Mouse (Mus musculus): ENCODE measurements around the gene Tacc2. TPM values are rescaled to one million over a fixed set of nuclear protein-coding genes. Genes with fewer than 3 reads are reported as not detected.

Tacc2 gene
- polyA plus RNA-seq, 1 experiment = 66.7 TPM

DNA sequence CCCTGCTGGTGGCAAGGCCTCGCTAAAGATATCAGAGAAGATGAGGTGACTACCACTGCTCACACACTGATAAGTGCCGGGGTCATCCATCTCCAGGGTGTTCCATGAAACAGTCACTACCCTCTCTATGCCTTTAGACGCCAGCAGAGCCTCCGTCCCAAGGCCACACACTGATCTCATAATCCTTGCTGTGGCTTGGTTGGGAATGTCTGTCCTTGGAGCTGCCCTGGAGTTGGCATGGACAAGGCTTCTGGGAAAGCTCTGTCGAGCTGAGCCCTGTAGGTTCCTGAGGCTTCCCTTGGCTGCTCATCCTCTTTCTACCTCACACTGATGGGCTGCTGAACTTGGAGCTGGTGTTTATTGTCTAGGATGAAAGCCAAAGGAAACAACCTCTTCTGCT is 209.5 kb downstream of the Tacc2 start:
- no peak for DNase-seq
- H3K4me1 ChIP-seq (ENCODE audit: control insufficient read depth, insufficient read depth, low read length) = peaks cover 11% of the 10 kb centered on the region
- no peak overlapping the region for H3K4me3 ChIP-seq (replicated peaks; ENCODE audit: insufficient read depth, low read depth, low read length)
- no peak overlapping the region for H3K27ac ChIP-seq (ENCODE audit: insufficient read depth, low read length)
- H3K27me3 ChIP-seq (ENCODE audit: control insufficient read depth, insufficient read depth, low read length) = no peaks in the 10 kb centered on the region
- no peak for TF ChIP-seq POLR2A (IDR thresholded peaks at IDR 0.05; ENCODE audit: borderline replicate concordance, insufficient read depth, low read length)
- WGBS = 43% methylated on average over 5 of the region's 5 CpGs

DNA sequence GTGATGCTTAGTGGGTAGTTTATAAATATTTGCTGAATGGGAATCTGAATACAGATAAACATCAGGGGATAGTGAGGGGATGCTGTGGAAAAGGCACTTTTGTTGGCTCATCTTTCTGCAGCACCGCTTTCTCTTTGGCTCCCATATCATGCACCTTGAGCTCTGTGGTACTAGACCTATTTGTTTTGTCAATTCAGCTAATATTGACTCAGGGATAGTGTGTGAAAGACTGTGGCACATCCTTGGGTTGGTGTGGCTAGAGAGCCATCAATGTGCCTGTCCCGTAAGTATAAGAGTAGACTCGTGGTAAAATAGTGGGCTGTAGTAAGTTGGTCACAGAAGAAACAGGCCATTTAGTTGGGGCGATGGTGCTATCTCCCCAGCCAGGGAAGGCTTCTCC is 210.3 kb downstream of the Tacc2 start:
- TF ChIP-seq CTCF (IDR thresholded peaks at IDR 0.05; ENCODE audit: borderline replicate concordance, insufficient read depth, low read depth, low read length) (no peak), POLR2A (IDR thresholded peaks at IDR 0.05; ENCODE audit: borderline replicate concordance, insufficient read depth, low read length) (no peak)
- no peak overlapping the region for H3K4me3 ChIP-seq (replicated peaks; ENCODE audit: insufficient read depth, low read depth, low read length)

DNA sequence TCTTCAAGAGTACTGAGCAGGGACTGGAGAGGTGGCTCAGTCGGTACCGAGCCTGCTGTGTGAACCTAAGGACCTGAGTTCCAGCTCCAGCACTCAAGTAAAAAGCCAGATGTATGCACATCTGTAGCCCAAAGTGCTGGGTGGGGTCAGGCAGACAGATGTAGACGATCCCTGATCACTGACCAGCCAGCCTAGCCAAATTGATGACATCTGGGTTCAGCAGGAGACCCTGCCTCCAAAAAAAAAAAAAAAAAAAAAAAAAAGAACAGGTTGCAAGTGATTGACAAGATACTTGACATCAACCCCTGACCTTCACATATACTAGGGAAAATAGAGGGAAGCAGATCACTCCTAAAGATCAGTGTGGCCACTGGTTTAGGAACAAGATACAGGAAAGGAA is 211.7 kb downstream of the Tacc2 start:
- Histone ChIP-seq H3K4me3 (replicated peaks; ENCODE audit: insufficient read depth, low read depth, low read length) (no peak overlapping the region), H3K27me3 (ENCODE audit: control insufficient read depth, insufficient read depth, low read length) (no peaks in the 10 kb centered on the region), H3K27ac (ENCODE audit: insufficient read depth, low read length) (no peak overlapping the region), H3K4me1 (ENCODE audit: control insufficient read depth, insufficient read depth, low read length) (peaks cover 11% of the 10 kb centered on the region)
- 90% methylated on average over 3 of the region's 3 CpGs for WGBS
- no peak for DNase-seq
- no peak for TF ChIP-seq CTCF (IDR thresholded peaks at IDR 0.05; ENCODE audit: borderline replicate concordance, insufficient read depth, low read depth, low read length)
- TF ChIP-seq POLR2A (IDR thresholded peaks at IDR 0.05; ENCODE audit: borderline replicate concordance, insufficient read depth, low read length) = no peak

More for the DNA sequence above, 210.3 kb downstream of the Tacc2 start:
- WGBS = 97% methylated on average over 4 of the region's 4 CpGs
- no peaks in the 10 kb centered on the region for H3K27me3 ChIP-seq (ENCODE audit: control insufficient read depth, insufficient read depth, low read length)
- DNase-seq = no peak
- peaks cover 11% of the 10 kb centered on the region for H3K4me1 ChIP-seq (ENCODE audit: control insufficient read depth, insufficient read depth, low read length)
- H3K27ac ChIP-seq (ENCODE audit: insufficient read depth, low read length) = no peak overlapping the region

DNA sequence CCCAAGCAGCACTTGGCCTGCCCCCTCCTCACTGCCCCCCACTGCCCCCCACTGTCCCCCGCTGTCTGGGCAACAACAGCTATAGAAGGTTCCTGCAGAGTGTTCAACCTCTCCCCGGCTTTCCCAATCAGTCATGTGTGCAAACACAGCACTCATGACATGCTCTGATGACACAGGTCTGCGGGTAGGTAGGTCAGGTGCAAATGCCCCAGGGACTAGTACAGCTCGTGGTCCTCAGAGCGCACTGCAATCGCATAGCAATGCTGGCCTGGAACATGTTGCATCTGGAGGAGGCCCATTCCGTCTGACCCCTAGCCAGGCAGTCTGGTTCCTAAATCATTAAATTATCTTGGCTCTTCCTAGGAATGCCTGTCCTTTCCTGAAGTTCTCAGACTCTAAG is 212.2 kb downstream of the Tacc2 start:
- peaks cover 11% of the 10 kb centered on the region for H3K4me1 ChIP-seq (ENCODE audit: control insufficient read depth, insufficient read depth, low read length)
- WGBS = 72% methylated on average over 7 of the region's 7 CpGs

DNA sequence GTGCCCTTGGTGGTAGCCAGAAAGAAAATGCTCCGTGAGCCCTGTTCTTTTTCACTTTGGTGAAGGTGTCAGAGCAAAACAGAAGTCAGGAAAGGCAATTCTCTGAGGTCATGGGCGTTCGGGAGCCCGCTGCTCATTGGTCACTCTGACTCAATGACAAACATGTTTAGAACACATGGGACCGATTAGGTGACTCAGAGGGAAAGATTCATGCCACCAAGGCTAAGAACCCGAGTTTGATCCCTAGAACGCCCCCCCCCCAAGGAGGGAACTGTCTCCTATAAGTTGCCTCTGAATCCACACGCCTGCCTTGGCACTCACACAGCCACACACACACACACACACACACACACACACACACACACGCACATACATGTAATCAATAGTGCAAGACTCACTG is 216.4 kb downstream of the Tacc2 start:
- H3K27me3 ChIP-seq (ENCODE audit: control insufficient read depth, insufficient read depth, low read length) = no peaks in the 10 kb centered on the region
- H3K4me1 ChIP-seq (ENCODE audit: control insufficient read depth, insufficient read depth, low read length) = no peaks in the 10 kb centered on the region
- no peak overlapping the region for H3K27ac ChIP-seq (ENCODE audit: insufficient read depth, low read length)
- no peak for DNase-seq
- TF ChIP-seq CTCF (IDR thresholded peaks at IDR 0.05; ENCODE audit: borderline replicate concordance, insufficient read depth, low read depth, low read length) (no peak), POLR2A (IDR thresholded peaks at IDR 0.05; ENCODE audit: borderline replicate concordance, insufficient read depth, low read length) (no peak)
- 84% methylated on average over 9 of the region's 9 CpGs for WGBS
- H3K4me3 ChIP-seq (replicated peaks; ENCODE audit: insufficient read depth, low read depth, low read length) = no peak overlapping the region

More for the DNA sequence above, 212.2 kb downstream of the Tacc2 start:
- Histone ChIP-seq H3K27me3 (ENCODE audit: control insufficient read depth, insufficient read depth, low read length) (no peaks in the 10 kb centered on the region), H3K27ac (ENCODE audit: insufficient read depth, low read length) (no peak overlapping the region), H3K4me3 (replicated peaks; ENCODE audit: insufficient read depth, low read depth, low read length) (no peak overlapping the region)
- TF ChIP-seq CTCF (IDR thresholded peaks at IDR 0.05; ENCODE audit: borderline replicate concordance, insufficient read depth, low read depth, low read length) (no peak), POLR2A (IDR thresholded peaks at IDR 0.05; ENCODE audit: borderline replicate concordance, insufficient read depth, low read length) (no peak)
- DNase-seq = no peak

DNA sequence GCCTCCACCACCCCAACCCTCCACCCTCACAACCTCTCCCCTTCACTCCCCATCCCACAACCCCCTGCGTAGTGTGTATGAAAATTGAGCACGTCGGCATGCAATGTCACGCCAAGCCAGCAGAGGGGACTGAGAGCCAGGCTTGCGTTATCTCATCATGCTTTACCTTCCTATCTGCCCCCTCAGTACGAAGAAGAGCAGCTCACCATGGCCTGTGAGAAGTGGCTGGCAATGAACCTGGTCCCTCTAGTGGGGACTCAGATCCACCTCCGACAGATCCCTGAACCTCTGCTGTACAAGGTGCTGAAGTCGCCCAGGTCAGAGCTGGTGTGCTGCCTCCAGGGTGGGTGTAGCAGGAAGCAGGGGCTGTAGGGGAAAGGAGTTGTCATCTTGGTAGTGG is 219.5 kb downstream of the Tacc2 start:
- Histone ChIP-seq H3K27me3 (ENCODE audit: control insufficient read depth, insufficient read depth, low read length) (no peaks in the 10 kb centered on the region), H3K4me1 (ENCODE audit: control insufficient read depth, insufficient read depth, low read length) (peaks cover 4% of the 10 kb centered on the region; the same call in 1 of the 2 replicates), H3K27ac (ENCODE audit: insufficient read depth, low read length) (no peak overlapping the region), H3K4me3 (replicated peaks; ENCODE audit: insufficient read depth, low read depth, low read length) (no peak overlapping the region)
- WGBS = 74% methylated on average over 8 of the region's 8 CpGs
- TF ChIP-seq POLR2A (IDR thresholded peaks at IDR 0.05; ENCODE audit: borderline replicate concordance, insufficient read depth, low read length) = no peak
- TF ChIP-seq CTCF (IDR thresholded peaks at IDR 0.05; ENCODE audit: borderline replicate concordance, insufficient read depth, low read depth, low read length) = no peak
- DNase-seq = no peak

DNA sequence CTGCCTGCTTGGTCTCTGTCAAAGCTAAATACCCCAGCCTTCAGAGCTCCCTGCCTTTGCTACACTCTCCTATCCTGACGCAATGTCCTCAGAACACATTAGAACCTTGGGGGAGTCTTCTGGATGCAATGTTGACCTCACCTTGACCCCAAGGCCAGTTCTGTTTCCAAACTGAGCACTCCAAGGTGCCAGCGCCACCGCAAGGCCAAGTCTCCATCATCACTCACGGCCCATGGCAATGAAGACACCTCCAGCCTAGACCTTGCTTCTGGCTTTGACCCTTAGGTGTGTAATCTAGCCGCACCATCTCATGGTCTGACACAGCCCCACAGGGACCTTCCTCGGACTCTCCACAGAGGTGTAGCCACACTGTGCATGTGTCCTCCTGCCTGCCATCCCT is 220.3 kb downstream of the Tacc2 start:
- H3K27ac ChIP-seq (ENCODE audit: insufficient read depth, low read length) = no peak overlapping the region
- TF ChIP-seq POLR2A (IDR thresholded peaks at IDR 0.05; ENCODE audit: borderline replicate concordance, insufficient read depth, low read length) (no peak), CTCF (IDR thresholded peaks at IDR 0.05; ENCODE audit: borderline replicate concordance, insufficient read depth, low read depth, low read length) (no peak)
- no peak overlapping the region for H3K4me3 ChIP-seq (replicated peaks; ENCODE audit: insufficient read depth, low read depth, low read length)
- 98% methylated on average over 6 of the region's 6 CpGs for WGBS
- H3K4me1 ChIP-seq (ENCODE audit: control insufficient read depth, insufficient read depth, low read length) = peaks cover 4% of the 10 kb centered on the region; the same call in 1 of the 2 replicates
- H3K27me3 ChIP-seq (ENCODE audit: control insufficient read depth, insufficient read depth, low read length) = no peaks in the 10 kb centered on the region
- no peak for DNase-seq

DNA sequence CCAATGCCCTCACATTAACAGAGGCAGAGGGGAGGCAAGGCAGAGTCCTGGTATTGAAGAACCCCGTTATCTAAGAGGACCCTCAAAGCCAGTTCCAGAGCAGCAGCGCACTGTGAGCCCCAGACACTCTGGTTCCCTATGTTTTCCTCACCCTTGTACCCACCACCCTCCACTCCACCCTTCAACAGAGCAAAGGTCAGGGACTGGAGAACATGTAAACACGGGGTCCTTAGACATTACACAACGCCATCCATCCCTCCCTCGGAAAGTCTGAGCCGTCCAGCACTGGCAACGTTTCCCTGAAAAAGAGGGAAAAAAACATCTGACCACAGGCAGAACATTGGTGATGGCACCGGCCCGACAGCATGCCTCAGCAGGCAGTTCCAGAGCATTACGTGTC is 222.2 kb downstream of the Tacc2 start:
- Histone ChIP-seq H3K27ac (ENCODE audit: insufficient read depth, low read length) (no peak overlapping the region), H3K4me3 (replicated peaks; ENCODE audit: insufficient read depth, low read depth, low read length) (no peak overlapping the region), H3K4me1 (ENCODE audit: control insufficient read depth, insufficient read depth, low read length) (peaks cover 4% of the 10 kb centered on the region; the same call in 1 of the 2 replicates), H3K27me3 (ENCODE audit: control insufficient read depth, insufficient read depth, low read length) (no peaks in the 10 kb centered on the region)
- TF ChIP-seq CTCF (IDR thresholded peaks at IDR 0.05; ENCODE audit: borderline replicate concordance, insufficient read depth, low read depth, low read length) = no peak
- no peak for TF ChIP-seq POLR2A (IDR thresholded peaks at IDR 0.05; ENCODE audit: borderline replicate concordance, insufficient read depth, low read length)
- 57% methylated on average over 10 of the region's 10 CpGs for WGBS
- no peak for DNase-seq
